Mouse (Mus musculus) bone marrow, adult 2 months (tissue): ENCODE results near the gene Ttc7b. TPM values are rescaled to one million over a fixed set of nuclear protein-coding genes. Genes with fewer than 3 reads are reported as not detected.

ENCODE experiments used
- H3K27ac ChIP-seq: fragments of 200-500 bp; 2 replicates; pipeline ENCODE4 v1.5.1; 2012; ENCODE audit warnings: low read depth, mild to moderate bottlenecking, control low read depth, inconsistent platforms, low read length; ENCODE audit not compliant: control insufficient read depth, poor library complexity, insufficient read depth
- H3K4me1 ChIP-seq: fragments of 200-500 bp; 2 replicates; pipeline ENCODE4 v1.6.1; 2011; ENCODE audit warnings: low read length; ENCODE audit not compliant: control insufficient read depth, insufficient read depth
- H3K4me3 ChIP-seq: fragments of 200-500 bp; replicated peaks from 2 replicates; pipeline ENCODE3; 2011; ENCODE audit warnings: mild to moderate bottlenecking, low read depth, low read length, control low read depth; ENCODE audit not compliant: control insufficient read depth
- CTCF ChIP-seq: fragments of 200-500 bp; IDR thresholded peaks from 2 replicates; pipeline ENCODE4 v1.5.1; 2011; ENCODE audit warnings: low read length, control low read depth; ENCODE audit not compliant: control insufficient read depth, insufficient read depth
- POLR2A ChIP-seq: fragments of 200-500 bp; IDR thresholded peaks from 2 replicates; pipeline ENCODE4 v1.6.1; 2011; ENCODE audit warnings: low read depth, mild to moderate bottlenecking, control low read depth, low read length, borderline replicate concordance; ENCODE audit not compliant: control insufficient read depth
- WGBS: fragments of 180-500 bp; shearing (Covaris S2); methylation state at CpG from one replicate; pipeline ENCODE4 v1.1.7; 2018; 5-methylcytosine and 5-hydroxymethylcytosine counted together
- polyA plus RNA-seq: library from polyadenylated mRNA; stranded (reverse); fragments of >200 nt; gene quantifications from 2 replicates; pipeline ENCODE4 v1.2.4, GENCODE M21; 2011; ENCODE audit warnings: low replicate concordance; ENCODE audit not compliant: missing spikeins, insufficient read depth, insufficient read length

The Ttc7b gene
- polyA plus RNA-seq, 1 experiment, result 26.5 TPM

DNA sequence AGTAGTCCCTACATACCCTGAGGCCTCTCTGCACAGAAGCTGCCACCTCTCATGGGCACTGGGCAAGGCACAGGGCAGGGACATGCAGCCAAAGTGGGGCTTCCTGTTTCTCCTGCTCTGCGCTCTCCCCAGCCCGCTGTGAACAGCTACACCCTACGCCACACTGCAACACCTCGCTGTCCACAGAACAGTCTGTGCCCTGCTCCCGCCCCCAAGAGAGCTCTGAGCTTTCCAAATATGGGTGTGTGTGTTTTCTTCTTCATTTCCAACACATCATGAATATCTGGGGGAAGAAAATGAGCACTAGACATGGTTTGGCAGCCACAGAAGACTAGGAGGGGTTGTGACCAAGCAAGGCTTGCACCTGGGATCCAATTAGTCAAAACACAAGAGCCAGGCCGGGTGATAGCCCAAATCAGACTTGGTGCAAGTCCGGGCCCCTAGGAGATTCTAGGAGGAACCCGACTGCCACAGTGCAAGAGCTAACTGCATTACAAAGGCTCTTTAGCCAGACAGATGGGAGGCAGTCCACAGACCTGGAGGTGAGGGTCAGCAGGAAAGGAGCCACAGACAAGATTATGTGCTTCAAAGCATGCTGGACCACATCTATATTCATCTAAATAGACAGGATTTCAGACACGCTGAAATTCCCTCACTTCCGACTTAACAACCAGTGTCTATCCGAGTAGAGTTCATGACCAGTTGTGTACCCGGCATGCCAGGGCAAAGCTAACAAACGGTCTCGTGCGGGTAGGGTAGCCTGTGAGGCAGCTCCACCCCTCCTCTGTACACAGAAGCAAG lies 39.8 kb downstream of the Ttc7b start:
- H3K4me1 ChIP-seq, result peaks cover 2% of the 10 kb centered on the region; the same call in 1 of the 2 replicates
- WGBS, result 68% methylated on average over 15 of the region's 15 CpGs
- TF ChIP-seq CTCF, result no peak
- TF ChIP-seq POLR2A, result no peak

DNA sequence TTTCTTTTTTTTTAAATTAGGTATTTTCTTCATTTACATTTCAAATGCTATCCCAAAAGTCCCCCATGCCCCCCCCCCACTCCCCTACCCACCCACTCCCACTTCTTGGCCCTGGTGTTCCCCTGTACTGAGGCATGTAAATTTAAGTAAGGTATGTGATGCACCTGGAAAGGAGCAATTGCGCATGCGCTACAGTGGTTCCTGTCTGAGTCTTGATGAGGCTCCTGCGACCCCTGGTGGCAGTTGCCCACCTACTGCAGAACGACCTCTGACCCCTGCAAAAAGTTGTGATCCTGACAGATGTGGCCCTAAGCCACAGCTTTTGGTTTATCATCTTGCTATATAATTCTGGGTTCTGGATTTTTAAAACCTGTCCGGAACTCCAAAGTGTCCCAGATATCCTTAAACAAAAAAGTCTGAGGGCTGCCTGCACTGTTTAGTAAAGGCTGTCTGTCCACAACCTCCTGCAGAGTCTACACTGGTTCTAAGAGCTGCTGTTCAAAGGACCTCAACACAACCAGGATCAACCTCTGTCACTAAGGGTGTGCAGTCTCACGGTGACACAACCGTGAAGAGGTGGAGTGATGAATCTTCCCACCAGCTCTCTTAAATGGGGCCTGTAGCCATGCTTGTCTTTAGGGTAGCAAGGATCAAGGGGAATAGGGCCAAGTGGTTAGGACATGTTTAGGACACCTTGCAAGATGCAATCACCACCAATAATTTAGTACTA lies 40.6 kb downstream of the Ttc7b start:
- TF ChIP-seq CTCF (peak; percentile 86), POLR2A (no peak)
- 44% methylated on average over 7 of the region's 7 CpGs for WGBS
- peaks cover 2% of the 10 kb centered on the region; the same call in 1 of the 2 replicates for H3K4me1 ChIP-seq
- H3K27ac ChIP-seq, result no peak overlapping the region
- H3K4me3 ChIP-seq, result no peak overlapping the region

More for the DNA sequence above, 39.8 kb downstream of the Ttc7b start:
- Histone ChIP-seq H3K4me3 (no peak overlapping the region), H3K27ac (0 out of 2 replicates have a peak overlapping the region, but pooled peaks have one; percentile 8)

- Histone ChIP-seq H3K4me1 (peaks cover 2% of the 10 kb centered on the region; the same call in 1 of the 2 replicates), H3K4me3 (no peak overlapping the region), H3K27ac (no peak overlapping the region)
- WGBS, result 80% methylated on average over 10 of the region's 10 CpGs
- TF ChIP-seq POLR2A, result no peak
- no peak for TF ChIP-seq CTCF
Measured at GRCm38 (mm10) chr12:100479270-100479869, 41.3 kb downstream of the Ttc7b start.

- peaks cover 2% of the 10 kb centered on the region; the same call in 1 of the 2 replicates for H3K4me1 ChIP-seq
- WGBS, result 75% methylated on average over 6 of the region's 6 CpGs
Measured at GRCm38 (mm10) chr12:100478615-100479014, 42.0 kb downstream of the Ttc7b start.

GRCm38 (mm10) chr12:100478151-100478550 lies 42.5 kb downstream of the Ttc7b start:
- 83% methylated on average over 6 of the region's 6 CpGs for WGBS
- Histone ChIP-seq H3K4me1 (peaks cover 2% of the 10 kb centered on the region; the same call in 1 of the 2 replicates), H3K4me3 (no peak overlapping the region), H3K27ac (no peak overlapping the region)
- TF ChIP-seq POLR2A, result no peak
- TF ChIP-seq CTCF, result no peak

More at GRCm38 (mm10) chr12:100478615-100479014, 42.0 kb downstream of the Ttc7b start:
- Histone ChIP-seq H3K4me3 (no peak overlapping the region), H3K27ac (no peak overlapping the region)
- TF ChIP-seq POLR2A (no peak), CTCF (no peak)

DNA sequence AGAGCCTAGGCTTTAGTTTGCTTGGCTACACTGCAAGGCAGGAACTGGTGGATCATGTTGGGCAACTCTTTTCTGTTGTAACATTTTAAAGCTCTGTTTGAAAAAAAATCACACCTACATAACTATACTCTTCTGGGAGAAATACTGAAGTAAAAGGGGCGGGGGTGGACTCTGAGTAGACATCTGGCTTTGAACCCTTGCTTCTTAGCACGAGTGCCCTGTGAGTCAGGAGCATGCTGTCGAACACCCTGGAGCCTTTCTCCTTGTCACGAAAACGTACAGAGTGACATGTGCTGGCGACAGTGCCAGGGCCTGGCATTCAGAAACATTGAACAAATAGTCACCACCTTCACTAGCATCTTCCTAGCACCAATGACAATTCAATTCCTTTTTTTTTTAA lies 43.2 kb downstream of the Ttc7b start:
- Histone ChIP-seq H3K27ac (no peak overlapping the region), H3K4me1 (peaks cover 2% of the 10 kb centered on the region; the same call in 1 of the 2 replicates), H3K4me3 (no peak overlapping the region)
- WGBS, result 66% methylated on average over 6 of the region's 6 CpGs
- TF ChIP-seq CTCF (no peak), POLR2A (no peak)

GRCm38 (mm10) chr12:100476351-100476750 lies 44.3 kb downstream of the Ttc7b start:
- H3K27ac ChIP-seq, result no peak overlapping the region
- TF ChIP-seq CTCF, result no peak
- TF ChIP-seq POLR2A, result no peak
- peaks cover 2% of the 10 kb centered on the region; the same call in 1 of the 2 replicates for H3K4me1 ChIP-seq
- H3K4me3 ChIP-seq, result no peak overlapping the region

DNA sequence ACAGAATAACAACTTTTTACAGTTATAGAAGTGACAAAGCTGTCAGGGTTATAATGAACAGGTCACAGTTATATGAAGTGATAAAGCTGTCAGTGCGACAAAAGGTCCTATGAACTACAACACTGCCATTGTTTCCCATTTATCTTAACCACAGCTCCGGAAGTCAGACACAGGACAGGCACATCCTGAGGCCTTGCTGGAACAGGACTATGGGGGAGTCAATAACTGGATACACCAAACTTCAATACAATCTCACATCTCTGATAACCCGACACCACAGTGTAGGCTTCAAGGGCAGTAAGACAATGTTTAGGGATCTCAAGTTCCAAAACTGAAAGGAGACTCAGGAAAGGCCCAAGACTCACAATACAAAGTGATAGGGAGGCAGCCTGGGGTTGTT lies 45.1 kb downstream of the Ttc7b start:
- H3K4me3 ChIP-seq, result no peak overlapping the region
- WGBS, result 49% methylated on average over 3 of the region's 3 CpGs
- peaks cover 2% of the 10 kb centered on the region; the same call in 1 of the 2 replicates for H3K4me1 ChIP-seq
- TF ChIP-seq POLR2A (no peak), CTCF (no peak)
- no peak overlapping the region for H3K27ac ChIP-seq
